Mouse (Mus musculus): ENCODE measurements around the gene Epha7. TPM values are rescaled to one million over a fixed set of nuclear protein-coding genes. Genes with fewer than 3 reads are reported as not detected.

Epha7 gene
- total RNA-seq (2021) = 1 to 10 TPM; 2.5 to 3.8 TPM
- long read RNA-seq, experiment 1, full-length matches to known transcripts = 1 of 2 reads
- long read RNA-seq, experiment 1, partial matches to known transcripts = 0 of 2 reads
- long read RNA-seq, experiment 1, other reads (novel, unspliced or antisense) = 1 of 2 reads
- long read RNA-seq, experiment 2, partial matches to known transcripts = 0 of 2 reads
- long read RNA-seq, experiment 2, other reads (novel, unspliced or antisense) = 0 of 2 reads

DNA sequence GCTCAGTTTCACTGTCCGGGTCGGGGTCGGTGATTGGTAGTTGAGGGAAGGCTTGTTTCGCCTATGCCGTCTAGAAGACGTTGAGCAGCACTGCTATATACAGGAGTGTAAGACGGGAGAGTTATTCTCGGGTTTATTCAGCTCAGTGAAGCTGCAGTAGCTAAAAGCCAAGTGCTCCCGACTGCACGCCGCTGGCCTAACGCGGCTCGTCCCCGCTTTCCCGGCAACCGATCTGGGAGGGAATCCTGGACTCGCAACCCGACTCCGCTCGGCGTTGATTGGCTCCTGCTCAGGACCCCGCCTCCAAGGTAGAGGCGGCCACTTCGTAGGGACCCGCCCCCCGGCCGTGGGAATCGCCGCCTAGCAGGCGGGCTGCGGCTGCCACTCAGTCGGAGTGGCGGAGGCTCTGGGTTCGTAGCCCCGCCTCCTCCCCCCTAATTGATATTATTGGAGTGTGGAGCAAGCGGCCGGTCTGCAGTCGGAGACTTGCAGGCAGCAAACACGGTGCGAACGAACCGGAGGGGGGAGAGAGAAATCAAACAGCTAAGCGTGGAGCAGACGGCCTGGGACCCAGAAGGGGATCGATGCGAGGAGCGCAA lies at the start of gene Epha7:
Epha7 (plus strand) TSS at position 441 of the 599 bp plus-strand sequence.
- peak; percentile 98 for DNase-seq

DNA sequence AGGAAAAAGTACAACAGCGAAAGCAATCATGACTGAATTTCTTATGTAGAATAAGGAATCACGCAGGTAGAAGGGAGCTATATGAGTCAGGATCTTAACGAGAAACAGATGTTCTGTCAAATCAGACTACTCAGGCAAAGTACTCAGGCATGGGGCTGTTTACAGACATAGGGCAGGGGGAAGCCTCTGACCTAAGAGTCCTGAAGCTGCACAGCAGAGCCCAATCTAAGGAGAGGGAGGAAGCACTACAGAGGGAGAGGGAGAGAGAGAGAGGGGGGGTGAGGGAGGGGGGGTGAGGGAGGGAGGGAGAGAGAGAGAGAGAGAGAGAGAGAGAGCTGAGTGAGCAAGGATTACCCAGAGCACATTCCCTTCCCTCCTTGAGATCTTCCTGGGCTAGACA lies 29.0 kb upstream of the Epha7 start:
- no peak for DNase-seq

DNA sequence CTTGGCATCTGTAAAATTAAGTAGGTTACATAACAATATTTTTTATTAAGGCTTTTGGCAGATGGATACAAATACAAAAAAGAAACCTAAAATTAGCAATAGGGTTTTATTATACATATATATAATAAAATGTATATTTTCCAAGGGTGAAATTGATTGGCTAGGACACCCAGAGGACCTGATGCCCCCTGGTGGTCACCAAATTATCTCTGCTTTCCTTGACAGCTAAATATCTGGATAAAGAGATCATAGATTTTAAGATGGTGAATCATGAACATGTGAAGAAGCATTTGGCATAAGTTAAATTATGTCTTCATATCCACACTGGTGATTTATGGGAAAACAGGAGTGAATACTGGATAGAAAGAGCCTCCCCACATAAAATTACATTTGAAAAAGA lies 4.1 kb upstream of the Epha7 start:
- DNase-seq = peak; percentile 38

DNA sequence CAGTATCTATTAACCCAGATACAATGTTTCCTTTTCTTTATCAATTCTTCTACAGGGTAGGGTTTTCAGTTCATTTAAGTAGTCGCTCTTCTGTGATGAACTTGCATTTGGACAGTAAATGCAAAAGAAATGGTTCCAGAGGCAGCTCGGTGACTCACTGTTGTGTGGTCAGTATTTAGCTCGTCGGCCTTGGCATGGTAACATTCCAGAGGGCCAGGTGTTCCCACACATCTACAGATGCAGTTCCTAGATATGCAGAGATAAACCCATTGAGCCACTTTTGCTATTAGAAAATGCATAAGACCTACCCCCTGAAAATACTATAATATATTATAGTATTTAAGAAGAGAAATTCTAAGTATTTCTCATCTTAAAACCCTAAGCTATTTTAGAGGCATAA lies 3.2 kb upstream of the Epha7 start:
- no peak for DNase-seq

DNA sequence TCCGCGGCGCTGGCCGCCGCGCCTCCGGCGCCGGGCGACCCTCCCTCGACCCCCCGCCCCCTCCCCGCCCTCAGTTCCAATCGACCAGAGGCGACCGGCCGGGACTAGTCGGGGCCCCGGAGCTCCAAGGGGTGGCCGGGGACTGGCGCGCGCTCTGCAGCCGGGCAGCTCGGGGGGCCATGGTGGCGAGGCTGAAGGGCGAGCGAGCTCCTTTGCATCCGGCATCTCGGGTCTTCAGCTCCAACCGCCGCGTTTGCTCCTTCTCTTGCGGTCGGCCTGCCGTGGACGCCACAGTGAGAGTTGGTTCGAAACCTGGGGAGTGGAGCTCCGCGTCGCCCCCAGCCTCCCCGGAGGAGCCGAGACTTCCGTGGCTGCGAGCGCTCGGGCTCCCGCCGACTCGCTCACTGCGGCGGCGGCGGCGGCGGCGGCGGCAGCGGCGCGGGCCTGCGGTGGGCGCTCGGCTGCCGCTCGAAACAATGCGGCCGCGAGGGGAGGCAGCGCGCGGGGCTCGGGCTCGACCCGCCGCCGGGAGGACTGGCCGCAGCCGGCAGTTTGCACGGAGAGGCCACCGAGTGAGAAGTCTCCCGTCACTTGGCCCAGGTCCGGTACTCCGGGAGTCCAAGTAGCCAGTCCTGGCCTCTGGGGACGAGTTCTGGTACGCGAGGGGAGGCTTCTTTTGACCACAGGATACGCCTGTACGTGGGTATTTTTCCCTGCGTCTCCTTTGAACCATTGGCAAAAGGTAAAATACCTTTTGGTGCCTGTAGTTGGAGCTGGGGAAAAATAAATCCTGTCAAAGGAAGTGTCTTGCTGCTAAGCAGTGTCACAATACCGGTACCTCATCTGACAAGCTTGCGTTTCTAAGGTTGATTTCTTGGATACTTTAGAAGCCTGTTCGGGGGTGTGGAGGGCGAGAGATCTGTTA lies 882 bp downstream of the Epha7 start:
- DNase-seq = peak; percentile 53

DNA sequence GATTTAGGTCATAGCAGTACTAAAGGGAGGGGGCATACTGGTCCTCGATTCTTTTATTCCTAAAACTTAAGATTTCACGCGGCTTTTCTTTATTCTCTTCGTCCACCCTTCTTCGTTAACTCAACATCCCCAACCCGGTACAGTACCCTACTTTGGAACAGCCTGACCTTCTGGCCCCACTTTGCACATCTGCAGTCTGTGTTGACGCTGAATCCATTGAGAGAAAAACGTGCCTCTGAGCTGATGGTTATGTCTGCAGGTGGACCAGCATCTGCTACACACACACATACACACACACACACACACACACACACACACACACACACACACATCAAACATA lies 1.5 kb downstream of the Epha7 start:
- DNase-seq = no peak

DNA sequence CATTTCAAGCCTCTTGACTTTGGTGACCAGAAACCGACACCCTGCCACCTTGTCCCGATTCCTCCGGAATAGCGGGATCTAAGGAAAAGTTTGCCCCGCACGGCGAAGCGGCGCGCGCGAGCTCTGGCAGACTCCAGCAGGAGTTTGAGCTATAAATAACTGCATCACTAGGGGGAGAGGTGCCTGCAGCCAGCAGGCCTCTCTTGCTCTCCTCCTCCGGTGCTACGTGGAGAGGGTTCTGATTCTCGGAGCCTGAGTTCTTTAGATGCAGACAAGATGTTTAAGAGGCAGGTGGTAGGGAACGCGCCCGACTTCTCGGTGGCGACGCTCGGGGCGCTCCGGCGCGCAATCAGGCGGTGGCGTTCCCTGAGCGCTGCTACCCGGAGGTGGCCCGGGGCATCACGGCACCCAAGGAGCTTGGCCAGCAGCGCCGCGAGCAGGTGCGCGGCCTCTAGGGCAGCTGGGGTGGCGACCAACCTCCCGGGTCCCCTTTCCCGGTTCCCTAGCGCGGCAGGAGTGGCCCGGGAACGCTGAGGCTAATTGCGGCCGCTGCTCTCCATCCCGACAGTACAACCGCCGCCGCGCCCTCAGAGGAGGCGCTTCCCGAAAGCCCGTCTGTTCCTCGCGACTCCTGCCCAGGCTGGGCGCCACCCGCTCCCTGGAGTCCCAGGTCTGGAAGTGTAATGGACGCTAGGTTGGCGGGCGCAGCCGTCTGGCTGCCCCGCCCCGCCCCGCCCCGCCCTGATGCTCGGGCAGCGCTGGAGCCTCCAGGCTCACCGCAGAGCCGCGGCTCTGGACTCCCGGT lies 2.1 kb downstream of the Epha7 start:
- peak; percentile 73 for DNase-seq

DNA sequence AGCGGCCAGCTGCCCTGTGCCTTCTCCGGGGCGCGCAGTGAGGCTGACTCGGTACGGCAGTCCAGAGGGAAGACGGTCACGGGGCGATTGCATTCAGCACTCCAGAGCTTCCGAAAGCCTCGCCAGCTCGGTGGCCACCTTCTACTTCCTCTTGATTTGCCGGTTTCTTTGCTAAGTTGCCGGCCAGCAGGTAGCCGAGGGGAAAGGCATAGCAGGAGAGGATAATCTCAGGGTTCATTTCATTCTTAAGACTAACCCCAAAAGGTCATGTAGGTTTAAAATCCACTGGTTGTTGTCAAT lies 2.6 kb downstream of the Epha7 start:
- no peak for DNase-seq

DNA sequence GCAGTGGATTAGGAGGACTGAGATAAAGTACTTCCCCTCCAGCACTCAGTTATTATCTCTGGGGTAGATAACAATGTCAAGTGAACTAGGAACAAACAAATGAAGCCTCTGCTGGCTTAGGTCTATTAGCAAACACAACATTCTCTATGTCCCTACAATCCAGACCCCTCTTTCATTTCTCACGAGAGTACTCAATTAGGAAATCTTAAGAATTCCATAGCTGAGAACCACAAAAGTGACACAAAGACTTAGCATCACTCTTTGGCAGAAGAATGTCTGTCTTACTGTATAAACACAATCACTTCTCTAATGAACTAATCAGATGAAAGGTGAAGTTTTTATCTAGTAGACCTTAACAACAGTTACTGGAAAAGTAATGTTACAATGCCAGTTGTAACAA lies 10.7 kb downstream of the Epha7 start:
- DNase-seq = no peak

DNA sequence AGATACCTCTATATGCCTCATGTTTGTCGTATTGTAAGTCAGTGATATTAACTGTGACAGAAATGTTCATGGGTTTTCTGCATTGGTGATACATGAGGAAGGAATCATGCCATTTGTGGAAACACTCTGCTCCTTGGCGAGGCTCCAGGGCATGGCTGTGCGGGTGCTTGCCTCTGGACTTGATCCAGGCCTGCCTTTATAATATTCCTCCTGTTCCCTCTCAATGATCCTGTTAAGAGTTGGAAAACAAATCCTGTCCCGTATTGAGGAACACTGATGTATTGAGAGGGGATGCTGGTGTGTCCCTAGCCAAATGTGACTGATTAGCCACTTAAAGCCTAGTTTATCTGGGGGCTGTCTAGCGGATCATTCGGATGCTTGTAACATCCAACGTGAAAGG lies 11.7 kb downstream of the Epha7 start:
- DNase-seq = peak; percentile 37

DNA sequence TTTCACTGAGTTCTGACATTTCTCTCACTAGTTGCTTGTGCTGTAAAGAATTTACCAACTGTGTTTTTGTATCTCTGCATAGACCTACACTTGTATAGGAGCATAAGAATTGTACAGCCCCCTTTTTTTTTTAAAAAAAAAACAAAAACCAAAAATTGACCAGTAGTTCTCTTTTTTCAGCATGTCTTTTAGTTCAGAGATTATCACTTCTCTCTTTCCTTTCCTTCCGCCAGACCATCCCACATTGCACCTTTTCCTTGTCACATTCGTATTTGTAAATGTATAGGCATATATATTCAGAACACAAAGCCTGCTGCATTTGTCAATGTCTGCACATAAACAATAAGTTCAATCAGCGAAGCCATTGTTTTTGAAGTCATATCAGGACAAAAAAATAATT lies 24.7 kb downstream of the Epha7 start:
- no peak for DNase-seq

DNA sequence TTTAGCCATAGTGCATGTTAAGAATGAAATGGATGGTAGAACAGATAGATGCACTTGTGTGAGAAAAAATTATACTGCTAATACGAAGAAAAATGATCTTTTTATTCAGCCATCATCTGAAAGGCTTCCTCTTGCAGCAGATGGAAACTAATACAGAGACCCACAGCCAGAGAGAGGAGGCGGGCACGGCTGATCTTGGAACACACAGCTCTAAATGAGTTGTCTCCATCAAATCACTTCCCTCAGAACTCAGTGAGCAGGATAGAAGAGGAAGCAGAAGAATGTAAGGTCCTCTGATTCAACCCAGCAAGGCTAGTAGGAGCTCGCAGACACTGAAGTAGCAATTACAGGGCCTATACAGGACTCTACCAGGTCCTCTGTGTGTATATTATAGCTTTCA lies 33.4 kb downstream of the Epha7 start:
- DNase-seq = no peak

DNA sequence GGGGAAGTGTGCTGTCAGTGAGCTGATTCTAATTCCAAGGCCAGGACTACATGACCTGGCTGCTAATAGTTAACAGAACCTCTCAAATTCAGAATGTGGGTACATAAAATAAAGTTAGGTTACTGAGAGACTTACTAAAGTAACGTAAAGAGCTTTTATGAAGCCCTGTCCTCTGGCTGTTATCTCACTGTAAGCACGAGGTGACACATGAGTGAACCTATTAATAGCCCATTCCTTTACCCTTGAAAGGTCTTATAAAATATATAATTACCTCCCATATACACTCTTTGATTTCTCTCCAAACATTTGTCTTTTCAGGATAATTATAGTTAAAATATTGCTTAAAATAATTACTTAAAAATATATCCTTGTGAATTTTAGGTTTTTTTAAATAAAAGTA lies 37.5 kb downstream of the Epha7 start:
- DNase-seq = no peak

DNA sequence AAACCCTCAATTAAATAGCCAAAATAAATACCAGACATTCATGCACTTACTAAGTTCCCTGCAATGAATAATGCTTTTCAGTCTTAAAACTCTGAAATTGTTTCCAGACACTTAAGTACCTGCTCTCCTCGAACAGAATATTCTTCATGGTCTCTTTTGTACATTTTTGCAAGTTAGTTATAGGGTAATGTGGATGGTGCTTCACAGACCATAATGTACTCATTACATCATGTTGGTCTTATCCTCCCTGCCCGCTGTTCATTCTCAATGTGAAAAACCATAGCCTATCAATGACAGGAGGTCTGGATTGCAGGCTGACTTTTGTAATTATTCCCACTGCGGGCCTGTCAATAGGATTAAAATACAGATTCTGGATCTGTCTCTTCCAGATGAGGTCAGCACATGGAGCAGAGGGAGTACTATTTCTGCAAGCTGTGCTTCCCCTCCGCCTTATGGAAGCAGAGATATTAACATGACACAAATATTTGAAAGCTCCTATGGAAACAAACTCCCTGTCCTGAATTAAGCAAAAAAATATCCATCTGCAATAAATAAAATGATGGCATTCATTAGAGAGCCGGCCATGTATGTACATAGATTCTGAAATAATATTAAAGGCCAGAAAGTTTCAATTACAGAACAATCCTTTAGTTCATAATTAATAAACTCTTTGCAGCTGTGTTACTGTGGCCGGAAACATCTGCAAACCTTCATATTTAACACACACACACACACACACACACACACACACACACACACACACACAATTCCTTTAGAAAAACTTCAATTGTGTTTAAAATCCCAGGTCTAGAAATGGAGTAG lies 50.1 kb downstream of the Epha7 start:
- DNase-seq = no peak

DNA sequence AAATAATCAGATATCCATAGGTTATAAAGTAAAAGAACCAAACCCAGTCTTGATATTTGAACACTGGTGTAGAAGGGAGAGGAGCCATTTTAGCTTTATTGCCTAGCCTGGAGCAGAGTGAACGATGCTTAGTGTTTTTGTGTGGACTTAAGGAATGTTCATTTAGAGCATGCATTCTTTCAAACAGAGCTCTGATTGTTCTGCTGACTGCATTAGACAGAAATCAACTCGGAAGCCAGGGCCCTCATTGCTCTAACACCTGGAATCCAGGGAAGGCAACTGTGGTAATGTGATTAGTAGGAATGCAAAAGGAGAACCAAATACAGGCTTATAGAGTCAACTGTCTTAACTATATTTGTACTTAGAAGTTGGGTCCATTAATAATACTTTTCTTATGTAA lies 53.5 kb downstream of the Epha7 start:
- no peak for DNase-seq

DNA sequence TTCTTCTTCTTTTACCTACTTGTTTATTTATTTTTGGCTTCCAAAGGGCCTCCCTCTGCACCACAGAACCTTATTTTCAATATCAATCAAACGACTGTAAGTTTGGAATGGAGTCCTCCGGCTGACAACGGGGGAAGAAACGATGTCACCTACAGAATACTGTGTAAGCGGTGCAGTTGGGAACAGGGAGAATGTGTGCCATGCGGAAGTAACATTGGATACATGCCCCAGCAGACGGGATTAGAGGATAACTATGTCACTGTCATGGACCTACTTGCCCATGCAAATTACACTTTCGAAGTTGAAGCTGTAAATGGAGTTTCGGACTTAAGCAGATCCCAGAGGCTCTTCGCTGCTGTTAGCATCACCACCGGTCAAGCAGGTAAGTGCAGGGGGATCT lies 58.7 kb downstream of the Epha7 start:
- DNase-seq = no peak

DNA sequence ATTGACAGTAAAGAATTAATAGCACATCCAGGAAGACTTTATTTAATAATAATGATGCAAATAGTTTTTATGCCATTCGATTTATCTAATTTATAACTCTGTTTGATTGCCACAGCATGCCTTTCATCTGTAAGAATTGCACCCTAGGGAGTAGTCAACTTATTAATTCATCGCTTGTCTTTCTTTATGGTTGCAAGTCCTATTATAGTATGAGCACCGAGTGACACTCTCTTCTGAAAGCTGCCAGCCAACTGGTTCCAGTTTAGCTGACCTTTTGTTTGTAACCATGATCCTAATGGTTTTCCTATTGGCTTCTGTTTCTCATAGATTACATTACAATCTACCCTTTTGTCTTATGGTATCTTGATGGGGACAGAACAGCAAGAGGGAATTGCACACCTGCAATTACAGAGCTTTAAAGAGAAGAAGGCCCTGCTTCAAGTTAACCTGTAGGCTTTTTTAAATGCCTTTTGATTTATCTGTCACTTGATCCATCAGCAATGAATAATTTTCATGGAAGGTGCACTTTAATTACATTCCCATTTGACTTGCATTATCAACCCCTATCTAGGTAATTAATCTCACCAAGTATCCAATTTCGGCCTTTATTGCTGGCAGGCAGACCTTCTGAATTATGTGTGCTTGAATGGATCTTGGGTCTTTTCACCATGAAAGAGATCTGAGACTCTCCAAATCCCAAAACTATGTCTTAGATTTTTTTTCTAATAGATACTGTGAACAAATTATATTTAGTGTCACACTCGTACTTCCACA lies 68.5 kb downstream of the Epha7 start:
- DNase-seq = no peak

DNA sequence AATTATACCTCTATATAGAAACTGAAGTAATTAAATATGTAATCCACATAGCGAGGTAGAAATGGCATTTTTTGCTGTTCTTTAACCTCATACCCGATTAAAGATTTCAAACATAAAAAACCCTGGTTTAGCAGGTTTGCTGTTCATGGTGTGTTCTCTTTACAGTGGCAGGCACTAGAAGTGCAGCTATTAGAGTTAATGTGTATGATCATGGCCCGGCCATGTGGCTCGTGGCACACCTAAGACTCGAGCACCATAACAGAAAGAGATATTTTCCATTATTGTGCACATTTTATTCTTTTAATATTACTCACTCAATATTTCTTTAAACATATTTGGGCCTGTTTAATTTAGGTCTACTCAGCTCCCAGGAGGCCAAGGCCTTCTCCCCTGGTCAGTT lies 76.7 kb downstream of the Epha7 start:
- DNase-seq = no peak

DNA sequence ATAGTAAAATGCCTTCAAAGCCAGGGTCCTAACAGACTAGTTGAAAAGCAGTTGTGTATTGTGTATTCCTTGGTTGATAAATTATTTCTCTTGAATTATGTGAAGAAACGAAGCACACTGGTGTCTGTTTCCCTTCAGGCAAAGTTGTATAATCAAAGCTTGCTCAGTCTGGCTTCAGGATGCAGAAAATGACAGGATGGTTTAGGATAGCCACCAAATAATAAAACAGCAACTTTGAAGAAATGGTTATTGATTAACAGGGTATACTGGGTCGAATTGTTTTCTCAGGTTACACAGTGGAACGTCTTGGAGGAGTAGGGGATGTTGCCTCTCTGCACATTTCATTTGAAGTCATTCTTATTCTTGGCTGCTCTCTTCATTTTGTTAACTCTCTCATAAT lies 77.2 kb downstream of the Epha7 start:
- no peak for DNase-seq

DNA sequence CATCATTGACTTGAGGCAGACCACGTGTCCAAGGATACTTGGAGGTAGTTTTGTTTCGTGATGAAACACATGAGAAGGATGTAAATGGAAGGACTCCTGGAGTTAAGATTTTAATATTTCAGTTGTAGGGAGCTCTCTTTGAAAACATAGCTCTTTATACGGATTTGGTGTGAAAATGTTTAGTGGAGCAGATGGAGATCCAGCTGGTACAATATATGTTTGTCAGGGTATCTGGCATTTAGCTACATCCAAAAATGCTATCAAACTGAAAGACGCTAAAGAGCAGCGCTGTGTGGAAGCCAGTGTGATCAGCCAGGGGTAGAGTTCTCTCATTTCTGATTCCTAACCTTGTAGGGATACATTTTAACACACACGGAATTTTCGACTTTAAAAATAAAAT lies 82.5 kb downstream of the Epha7 start:
- DNase-seq = no peak

DNA sequence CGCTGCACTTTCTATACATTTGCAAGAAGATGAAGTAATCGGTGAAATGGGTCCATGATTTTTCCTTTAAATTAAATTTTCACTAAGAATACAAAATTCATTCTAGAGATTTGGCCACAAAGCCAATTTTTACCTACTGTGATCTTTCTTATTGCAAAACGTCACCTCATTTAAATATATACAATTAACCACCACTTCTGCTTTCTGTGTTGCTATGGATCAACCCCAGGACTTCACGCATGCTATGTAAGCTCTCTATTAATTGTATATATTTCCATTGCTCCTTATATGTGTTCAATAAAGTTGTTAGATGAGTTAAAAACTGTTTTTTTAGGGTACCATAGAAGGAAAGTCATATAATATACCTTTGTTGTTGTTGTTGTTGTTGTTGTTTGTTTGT lies 86.4 kb downstream of the Epha7 start:
- DNase-seq = no peak
